Comparison of ENCODE assay signal across 8 mouse cellular contexts in genomic region chr1:13427068-13427434, GRCm38 (mm10).
DNase-seq lines count a peak whose midpoint lies in the region; ATAC-seq and TF ChIP-seq lines count a peak whose summit lies in the region.

No protein-coding gene starts in this region.

- H3K27me3 ChIP-seq in kidney, embryonic 14.5 days (ENCODE audit: control insufficient read depth, insufficient read depth, low read length), result no peaks in the 10 kb centered on the region
- H3K27me3 ChIP-seq in hindbrain, postnatal 0 days (ENCODE audit: insufficient read depth, low read length), result no peaks in the 10 kb centered on the region
- H3K27me3 ChIP-seq in midbrain, embryonic 15.5 days (replicated peaks), result peaks cover 3% of the 10 kb centered on the region; the same call in 1 of the 2 replicates

- no peaks in the 10 kb centered on the region for H3K4me1 ChIP-seq in kidney, embryonic 14.5 days (ENCODE audit: control insufficient read depth, insufficient read depth, low read length)
- H3K4me1 ChIP-seq in bone marrow macrophage, adult 2 months (ENCODE audit: control insufficient read depth, insufficient read depth, low read length), result peaks cover 11% of the 10 kb centered on the region
- no peaks in the 10 kb centered on the region for H3K4me1 ChIP-seq in hindbrain, postnatal 0 days (ENCODE audit: insufficient read depth, low read length)
- H3K4me1 ChIP-seq in midbrain, embryonic 15.5 days, result 0 out of 2 replicates have a peak, but pooled peaks cover 7% of the 10 kb centered on the region

- H3K27ac ChIP-seq in kidney, embryonic 14.5 days (ENCODE audit: low read depth, low read length), result no peak overlapping the region
- H3K27ac ChIP-seq in bone marrow macrophage, adult 2 months (ENCODE audit: insufficient read depth, low read depth, low read length), result no peak overlapping the region
- no peak overlapping the region for H3K27ac ChIP-seq in hindbrain, postnatal 0 days
- H3K27ac ChIP-seq in midbrain, embryonic 15.5 days, result no peak overlapping the region

- WGBS in kidney, embryonic 14.5 days, result 67% methylated on average over 5 of the region's 5 CpGs
- 56% methylated on average over 5 of the region's 5 CpGs for WGBS in hindbrain, postnatal 0 days
- WGBS in midbrain, embryonic 15.5 days, result 59% methylated on average over 5 of the region's 5 CpGs

- no peak for TF ChIP-seq POLR2A in bone marrow macrophage, adult 2 months (IDR thresholded peaks at IDR 0.05; ENCODE audit: borderline replicate concordance, low read depth, low read length)

- ATAC-seq in kidney, embryonic 14.5 days (ENCODE audit: low FRiP score, low TSS enrichment), result no peak
- ATAC-seq in hindbrain, postnatal 0 days, result 0 out of 2 replicates have a peak, but pooled peaks have one; percentile 6
- ATAC-seq in midbrain, embryonic 15.5 days (replicated peaks), result no peak

- no peaks in the 10 kb centered on the region for H3K9me3 ChIP-seq in kidney, embryonic 14.5 days (ENCODE audit: control insufficient read depth, low read length)
- H3K9me3 ChIP-seq in hindbrain, postnatal 0 days (ENCODE audit: low read length), result no peaks in the 10 kb centered on the region
- H3K9me3 ChIP-seq in midbrain, embryonic 15.5 days, result no peaks in the 10 kb centered on the region

- H3K9ac ChIP-seq in kidney, embryonic 14.5 days (ENCODE audit: low read depth, low read length), result no peak overlapping the region; the same call in 1 of the 2 replicates
- H3K9ac ChIP-seq in hindbrain, postnatal 0 days (replicated peaks; ENCODE audit: low read length), result no peak overlapping the region
- H3K9ac ChIP-seq in midbrain, embryonic 15.5 days, result no peak overlapping the region

- peak overlapping the region; percentile 42; the same call in 1 of the 2 replicates for H3K4me3 ChIP-seq in kidney, embryonic 14.5 days (ENCODE audit: low read length)
- H3K4me3 ChIP-seq in bone marrow macrophage, adult 2 months (ENCODE audit: insufficient read depth, low read length), result peak overlapping the region; percentile 64; the same call in 1 of the 2 replicates
- peak overlapping the region; percentile 37; the same call in 1 of the 2 replicates for H3K4me3 ChIP-seq in hindbrain, postnatal 0 days (ENCODE audit: low read length)
- H3K4me3 ChIP-seq in midbrain, embryonic 15.5 days, result no peak overlapping the region; the same call in 1 of the 2 replicates

- DNase-seq in kidney, postnatal 10 days, result no peak
- DNase-seq in hindbrain, postnatal 0 days (ENCODE audit: low spot score), result no peak
- no peak for DNase-seq in left cerebral cortex, adult 18-20 months (ENCODE audit: low spot score in 2 of 2)
- DNase-seq in cerebellum, postnatal 4 days (ENCODE audit: low spot score in 2 of 2), result no peak
- DNase-seq in gastrocnemius, postnatal 4 days (ENCODE audit: low spot score in 2 of 2), result no peak

- TF ChIP-seq CTCF in bone marrow macrophage, adult 2 months (IDR thresholded peaks at IDR 0.05; ENCODE audit: low read depth, low read length), result no peak
- TF ChIP-seq CTCF in hindbrain, postnatal 0 days (IDR thresholded peaks at IDR 0.05; ENCODE audit: low read depth), result no peak

- H3K4me2 ChIP-seq in kidney, embryonic 14.5 days (replicated peaks; ENCODE audit: low read depth, low read length), result peak overlapping the region; percentile 51
- H3K4me2 ChIP-seq in hindbrain, postnatal 0 days (ENCODE audit: low read depth, low read length), result peak overlapping the region; percentile 60
- H3K4me2 ChIP-seq in midbrain, embryonic 15.5 days, result peak overlapping the region; percentile 61

- no peaks in the 10 kb centered on the region for H3K36me3 ChIP-seq in kidney, embryonic 14.5 days (ENCODE audit: control insufficient read depth, insufficient read depth, low read length)
- no peaks in the 10 kb centered on the region for H3K36me3 ChIP-seq in hindbrain, postnatal 0 days (ENCODE audit: insufficient read depth, low read length)
- H3K36me3 ChIP-seq in midbrain, embryonic 15.5 days (replicated peaks), result no peaks in the 10 kb centered on the region
